Mouse (Mus musculus) heart, embryonic 16.5 days (tissue): ENCODE results near the gene Sema5b. TPM values are rescaled to one million over a fixed set of nuclear protein-coding genes. Genes with fewer than 3 reads are reported as not detected.

Source experiments
- ATAC-seq: fragments of 200-750 bp; cut with Nextera tagmentation; replicated peaks from 2 replicates; pipeline ENCODE4 v1.8.0; 2017; ENCODE audit warnings: moderate number of reproducible peaks; ENCODE audit not compliant: insufficient read depth, low FRiP score; ENCODE audit errors: extremely low read depth
- H3K27ac ChIP-seq: fragments of 300-500 bp; sonication (generic); 2 replicates; pipeline ENCODE4 v1.5.1; 2014; ENCODE audit warnings: mild to moderate bottlenecking, low read length, control low read depth, moderate library complexity
- H3K27me3 ChIP-seq: fragments of 300-500 bp; sonication (generic); 2 replicates; pipeline ENCODE4 v1.6.1; 2014; ENCODE audit warnings: low read length, mixed read lengths; ENCODE audit not compliant: control insufficient read depth, insufficient read depth
- H3K36me3 ChIP-seq: fragments of 300-500 bp; sonication (generic); 2 replicates; pipeline ENCODE4 v1.6.1; 2014; ENCODE audit not compliant: control insufficient read depth, insufficient read depth
- H3K4me1 ChIP-seq: fragments of 300-500 bp; sonication (generic); 2 replicates; pipeline ENCODE4 v1.6.1; 2014; ENCODE audit warnings: low read length, mixed read lengths; ENCODE audit not compliant: control insufficient read depth, insufficient read depth
- H3K4me2 ChIP-seq: fragments of 300-500 bp; sonication (generic); 2 replicates; pipeline ENCODE4 v1.6.1; 2014; ENCODE audit warnings: low read depth, mild to moderate bottlenecking, control low read depth, low read length
- H3K4me3 ChIP-seq: fragments of 300-500 bp; sonication (generic); 2 replicates; pipeline ENCODE4 v1.5.1; 2014; ENCODE audit warnings: mild to moderate bottlenecking, control low read depth, low read length
- H3K9ac ChIP-seq: fragments of 300-500 bp; sonication (generic); 2 replicates; pipeline ENCODE4 v1.6.1; 2014; ENCODE audit warnings: low read length, control low read depth
- H3K9me3 ChIP-seq: fragments of 300-500 bp; sonication (generic); replicated peaks from 2 replicates; pipeline ENCODE4 v1.6.1; 2016; ENCODE audit warnings: low read length; ENCODE audit not compliant: control insufficient read depth
- WGBS: fragments of 180-500 bp; shearing (Covaris S2); extraction: QIAGEN DNeasy Blood & Tissue Kit; methylation state at CpG from one replicate; pipeline ENCODE4 v1.1.7; 2014; 5-methylcytosine and 5-hydroxymethylcytosine counted together
- polyA plus RNA-seq: library from polyadenylated mRNA; unstranded; fragments of >200 nt; fragmentation: Nextera tagmentation; extraction: Ambion mirVana; gene quantifications from 2 replicates; pipeline ENCODE4 v1.2.1, GENCODE M21; 2015

Gene Sema5b
- polyA plus RNA-seq, 1 experiment from 2014 or later: 3.1 TPM

GRCm38 (mm10) chr16:35627992-35628607 lies 87.2 kb downstream of the Sema5b start:
- no peak overlapping the region for H3K4me2 ChIP-seq
- H3K9ac ChIP-seq: no peak overlapping the region
- H3K9me3 ChIP-seq: no peaks in the 10 kb centered on the region
- no peaks in the 10 kb centered on the region for H3K27me3 ChIP-seq
- no peaks in the 10 kb centered on the region for H3K36me3 ChIP-seq
- no peak for ATAC-seq
- H3K4me3 ChIP-seq: no peak overlapping the region
- H3K4me1 ChIP-seq: peaks cover 5% of the 10 kb centered on the region
- no peak overlapping the region for H3K27ac ChIP-seq
- 37% methylated on average over 10 of the region's 10 CpGs for WGBS

GRCm38 (mm10) chr16:35630470-35631183 lies 89.7 kb downstream of the Sema5b start:
- H3K4me2 ChIP-seq: peak overlapping the region; percentile 4; the same call in 1 of the 2 replicates
- no peak overlapping the region for H3K9ac ChIP-seq
- peaks cover 5% of the 10 kb centered on the region for H3K4me1 ChIP-seq
- no peak overlapping the region for H3K4me3 ChIP-seq
- H3K27ac ChIP-seq: no peak overlapping the region
- no peaks in the 10 kb centered on the region for H3K9me3 ChIP-seq
- peak; percentile 68 for ATAC-seq
- 34% methylated on average over 16 of the region's 16 CpGs for WGBS
- H3K36me3 ChIP-seq: no peaks in the 10 kb centered on the region
- no peaks in the 10 kb centered on the region for H3K27me3 ChIP-seq

- no peak overlapping the region for H3K4me3 ChIP-seq
- no peak overlapping the region for H3K27ac ChIP-seq
- H3K4me1 ChIP-seq: peaks cover 5% of the 10 kb centered on the region
- H3K9me3 ChIP-seq: no peaks in the 10 kb centered on the region
- no peaks in the 10 kb centered on the region for H3K27me3 ChIP-seq
- no peak for ATAC-seq
- no peak overlapping the region for H3K4me2 ChIP-seq
- H3K9ac ChIP-seq: no peak overlapping the region
- WGBS: 45% methylated on average over 2 of the region's 2 CpGs
- no peaks in the 10 kb centered on the region for H3K36me3 ChIP-seq
Observed at GRCm38 (mm10) chr16:35633058-35633457, 92.1 kb downstream of the Sema5b start.

- no peak overlapping the region for H3K27ac ChIP-seq
- no peaks in the 10 kb centered on the region for H3K9me3 ChIP-seq
- no peak overlapping the region for H3K4me3 ChIP-seq
- H3K36me3 ChIP-seq: no peaks in the 10 kb centered on the region
- WGBS: 60% methylated on average over 4 of the region's 4 CpGs
- H3K4me1 ChIP-seq: peaks cover 5% of the 10 kb centered on the region
- H3K4me2 ChIP-seq: no peak overlapping the region
- no peaks in the 10 kb centered on the region for H3K27me3 ChIP-seq
- no peak for ATAC-seq
- H3K9ac ChIP-seq: no peak overlapping the region
Observed at GRCm38 (mm10) chr16:35634971-35635370, 94.0 kb downstream of the Sema5b start.

- WGBS: 71% methylated on average over 3 of the region's 3 CpGs
- no peaks in the 10 kb centered on the region for H3K27me3 ChIP-seq
- no peak overlapping the region for H3K4me2 ChIP-seq
- no peak overlapping the region for H3K27ac ChIP-seq
- ATAC-seq: no peak
- no peaks in the 10 kb centered on the region for H3K4me1 ChIP-seq
- no peak overlapping the region for H3K4me3 ChIP-seq
- no peak overlapping the region for H3K9ac ChIP-seq
- H3K9me3 ChIP-seq: no peaks in the 10 kb centered on the region
- H3K36me3 ChIP-seq: no peaks in the 10 kb centered on the region
Observed at GRCm38 (mm10) chr16:35639505-35639904, 98.6 kb downstream of the Sema5b start.

- no peaks in the 10 kb centered on the region for H3K9me3 ChIP-seq
- 75% methylated on average over 4 of the region's 4 CpGs for WGBS
- H3K9ac ChIP-seq: no peak overlapping the region
- H3K27ac ChIP-seq: no peak overlapping the region
- ATAC-seq: no peak
- H3K4me2 ChIP-seq: no peak overlapping the region
- H3K27me3 ChIP-seq: peaks cover 3% of the 10 kb centered on the region; the same call in 1 of the 2 replicates
- H3K4me3 ChIP-seq: no peak overlapping the region
- no peaks in the 10 kb centered on the region for H3K36me3 ChIP-seq
- no peaks in the 10 kb centered on the region for H3K4me1 ChIP-seq
Observed at GRCm38 (mm10) chr16:35648862-35649261, 107.9 kb downstream of the Sema5b start.

GRCm38 (mm10) chr16:35652206-35652605 lies 111.3 kb downstream of the Sema5b start:
- WGBS: 61% methylated on average over 6 of the region's 6 CpGs
- Histone ChIP-seq H3K27me3 (peaks cover 3% of the 10 kb centered on the region), H3K4me2 (no peak overlapping the region), H3K9me3 (no peaks in the 10 kb centered on the region), H3K4me1 (no peaks in the 10 kb centered on the region), H3K4me3 (no peak overlapping the region), H3K27ac (no peak overlapping the region), H3K36me3 (no peaks in the 10 kb centered on the region), H3K9ac (no peak overlapping the region)
- no peak for ATAC-seq

GRCm38 (mm10) chr16:35652706-35653105 lies 111.8 kb downstream of the Sema5b start:
- H3K27me3 ChIP-seq: peaks cover 8% of the 10 kb centered on the region

GRCm38 (mm10) chr16:35653951-35654350 lies 113.0 kb downstream of the Sema5b start:
- H3K4me3 ChIP-seq: no peak overlapping the region
- H3K27me3 ChIP-seq: peaks cover 19% of the 10 kb centered on the region
- H3K27ac ChIP-seq: no peak overlapping the region
- no peaks in the 10 kb centered on the region for H3K4me1 ChIP-seq
- no peak overlapping the region for H3K4me2 ChIP-seq
- no peaks in the 10 kb centered on the region for H3K9me3 ChIP-seq
- no peak for ATAC-seq
- no peak overlapping the region for H3K9ac ChIP-seq
- WGBS: 78% methylated on average over 5 of the region's 5 CpGs
- H3K36me3 ChIP-seq: no peaks in the 10 kb centered on the region

More at GRCm38 (mm10) chr16:35652706-35653105, 111.8 kb downstream of the Sema5b start:
- H3K4me3 ChIP-seq: no peak overlapping the region
- no peaks in the 10 kb centered on the region for H3K9me3 ChIP-seq
- no peak overlapping the region for H3K4me2 ChIP-seq
- no peak overlapping the region for H3K9ac ChIP-seq
- H3K27ac ChIP-seq: no peak overlapping the region
- ATAC-seq: no peak
- H3K4me1 ChIP-seq: no peaks in the 10 kb centered on the region
- WGBS: 83% methylated on average over 3 of the region's 3 CpGs
- no peaks in the 10 kb centered on the region for H3K36me3 ChIP-seq
